9 mouse cellular contexts compared by ENCODE assay signal in the genomic region with DNA sequence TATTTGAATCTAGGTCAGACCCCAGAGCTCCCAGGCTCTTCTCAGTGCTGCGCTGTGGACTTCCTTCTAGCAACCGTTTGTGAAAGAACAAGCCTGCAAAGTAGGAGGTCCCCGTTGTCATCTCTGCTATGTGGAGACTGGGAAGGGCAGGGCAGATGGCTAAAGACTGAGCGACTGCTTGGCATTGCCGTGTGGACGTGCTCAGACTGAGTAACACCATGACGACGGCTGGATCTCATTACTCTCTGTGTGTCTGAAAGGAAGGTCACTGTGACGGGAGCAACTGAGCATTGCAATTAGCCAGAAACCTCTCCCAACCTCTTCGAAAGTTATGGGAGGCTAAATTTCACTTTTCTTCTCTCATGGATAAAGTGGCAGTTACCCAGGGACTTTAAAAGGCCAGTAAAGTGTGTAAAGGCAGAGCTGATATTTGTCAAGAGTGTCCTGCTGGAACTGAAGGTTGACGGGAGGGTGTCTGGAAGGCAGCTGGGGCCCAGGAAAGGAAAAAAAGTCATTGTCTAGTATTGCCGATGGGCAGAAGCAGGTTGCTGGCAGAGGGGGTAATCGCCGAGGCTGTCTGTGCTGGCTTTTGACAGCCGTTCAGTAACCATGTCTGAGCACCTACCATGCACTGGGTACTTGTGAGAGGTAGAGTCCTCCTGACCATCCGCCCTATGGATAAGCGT. TPM values are rescaled to one million over a fixed set of nuclear protein-coding genes. Genes with fewer than 3 reads are reported as not detected.
DNase-seq lines count a peak whose midpoint lies in the region; ATAC-seq lines count a peak whose summit lies in the region.
"Had no signal": no experiment of that assay in that cellular context is flagged by ENCODE, and none has a peak within 500 bp of the region (broad histone marks: within the 10 kb centered on the region; RNA-seq: fewer than 3 reads in every experiment).

No protein-coding gene starts in this region.

- no peaks in the 10 kb centered on the region for H3K4me1 ChIP-seq in embryonic facial prominence, embryonic 11.5 days (ENCODE audit: control insufficient read depth, insufficient read depth, low read length)
- no peaks in the 10 kb centered on the region; the same call in 1 of the 2 replicates for H3K4me1 ChIP-seq in kidney, embryonic 14.5 days (ENCODE audit: control insufficient read depth, insufficient read depth, low read length)
- peaks cover 14% of the 10 kb centered on the region for H3K4me1 ChIP-seq in midbrain, embryonic 13.5 days (replicated peaks)
- H3K4me1 ChIP-seq: liver, embryonic 13.5 days had no signal

- H3K4me3 ChIP-seq in embryonic facial prominence, embryonic 11.5 days (ENCODE audit: low read depth, low read length): no peak overlapping the region
- H3K4me3 ChIP-seq in kidney, embryonic 14.5 days (ENCODE audit: low read length): no peak overlapping the region
- no peak overlapping the region for H3K4me3 ChIP-seq in midbrain, embryonic 13.5 days (replicated peaks)
- H3K4me3 ChIP-seq: liver, embryonic 13.5 days had no signal

- 40% methylated on average over 17 of the region's 17 CpGs for WGBS in embryonic facial prominence, embryonic 11.5 days
- WGBS in kidney, embryonic 14.5 days: 45% methylated on average over 17 of the region's 17 CpGs
- WGBS in midbrain, embryonic 13.5 days: 43% methylated on average over 17 of the region's 17 CpGs

- H3K36me3 ChIP-seq in embryonic facial prominence, embryonic 11.5 days (replicated peaks; ENCODE audit: control insufficient read depth, insufficient read depth, low read depth, low read length): no peaks in the 10 kb centered on the region
- H3K36me3 ChIP-seq in kidney, embryonic 14.5 days (ENCODE audit: control insufficient read depth, insufficient read depth, low read length): no peaks in the 10 kb centered on the region
- no peaks in the 10 kb centered on the region for H3K36me3 ChIP-seq in midbrain, embryonic 13.5 days
- H3K36me3 ChIP-seq: liver, embryonic 13.5 days had no signal

- ATAC-seq in embryonic facial prominence, embryonic 11.5 days (replicated peaks; ENCODE audit: insufficient number of reproducible peaks, low FRiP score, low TSS enrichment, low read depth): peak; percentile 80
- ATAC-seq in kidney, embryonic 14.5 days (ENCODE audit: low FRiP score, low TSS enrichment): peak; percentile 73
- ATAC-seq in midbrain, embryonic 13.5 days: peak; percentile 98

- no peak overlapping the region for H3K27ac ChIP-seq in embryonic facial prominence, embryonic 11.5 days (replicated peaks; ENCODE audit: low read depth, low read length)
- H3K27ac ChIP-seq in kidney, embryonic 14.5 days (ENCODE audit: low read depth, low read length): no peak overlapping the region
- H3K27ac ChIP-seq in midbrain, embryonic 13.5 days: peak overlapping the region; percentile 70
- H3K27ac ChIP-seq: liver, embryonic 13.5 days had no signal

- H3K4me2 ChIP-seq in embryonic facial prominence, embryonic 11.5 days (ENCODE audit: low read depth, low read length): no peak overlapping the region
- no peak overlapping the region for H3K4me2 ChIP-seq in kidney, embryonic 14.5 days (replicated peaks; ENCODE audit: low read depth, low read length)
- H3K4me2 ChIP-seq in midbrain, embryonic 13.5 days (replicated peaks): peak overlapping the region; percentile 25
- H3K4me2 ChIP-seq: liver, embryonic 13.5 days had no signal

- no peak overlapping the region for H3K9ac ChIP-seq in embryonic facial prominence, embryonic 11.5 days (replicated peaks; ENCODE audit: low read length)
- no peak overlapping the region for H3K9ac ChIP-seq in kidney, embryonic 14.5 days (ENCODE audit: low read depth, low read length)
- H3K9ac ChIP-seq in midbrain, embryonic 13.5 days (replicated peaks): no peak overlapping the region
- H3K9ac ChIP-seq: liver, embryonic 13.5 days had no signal

- H3K9me3 ChIP-seq in embryonic facial prominence, embryonic 11.5 days (replicated peaks; ENCODE audit: control insufficient read depth, low read length): no peaks in the 10 kb centered on the region
- H3K9me3 ChIP-seq in kidney, embryonic 14.5 days (ENCODE audit: control insufficient read depth, low read length): no peaks in the 10 kb centered on the region
- no peaks in the 10 kb centered on the region for H3K9me3 ChIP-seq in midbrain, embryonic 13.5 days
- H3K9me3 ChIP-seq: liver, embryonic 13.5 days had no signal

- no peaks in the 10 kb centered on the region for H3K27me3 ChIP-seq in embryonic facial prominence, embryonic 11.5 days (ENCODE audit: control insufficient read depth, insufficient read depth, low read length)
- no peaks in the 10 kb centered on the region for H3K27me3 ChIP-seq in kidney, embryonic 14.5 days (ENCODE audit: control insufficient read depth, insufficient read depth, low read length)
- no peaks in the 10 kb centered on the region for H3K27me3 ChIP-seq in midbrain, embryonic 13.5 days
- H3K27me3 ChIP-seq: liver, embryonic 13.5 days had no signal

- peak; percentile 3 to 25 for DNase-seq in lung, adult 18-20 months
- DNase-seq in lung, postnatal 36 days: no peak
- peak; percentile 69 for DNase-seq in embryonic facial prominence, embryonic 11.5 days (ENCODE audit: low spot score)
- no peak for DNase-seq in liver
- no peak for DNase-seq in ovary, postnatal 10 days (ENCODE audit: low spot score)
- DNase-seq in adipocyte (ENCODE audit: low spot score): no peak
- DNase-seq: liver, embryonic 13.5 days had no signal

RNA-seq across cellular contexts. Expression of gene Kcne4, which starts 36.0 kb away (rescaled TPM):
- 1.2 and 1.3 TPM in 2 replicates for polyA plus RNA-seq in embryonic facial prominence, embryonic 11.5 days (2014; fragmentation: Nextera tagmentation; extraction: Ambion mirVana)
- 4.7 and 4.9 TPM in 2 replicates for polyA plus RNA-seq in kidney, embryonic 14.5 days (2014; fragmentation: Nextera tagmentation; extraction: Ambion mirVana)
- polyA plus RNA-seq in midbrain, embryonic 13.5 days (2015; fragmentation: Nextera tagmentation; extraction: Ambion mirVana): 1.4 and 1.8 TPM in 2 replicates

Comparison
In these comparisons a context has a peak if more than half of its experiments do, and no peak if none do; other contexts are left out.
1. DNase-seq: peak in lung, adult 18-20 months (2 of 2) and embryonic facial prominence, embryonic 11.5 days (single experiment); none in lung, postnatal 36 days (single experiment), liver (single experiment), ovary, postnatal 10 days (single experiment) and adipocyte (single experiment).
2. Peak in every context shown above with its lines, with median percentiles within 50 percentile points of each other: ATAC-seq.